Mouse (Mus musculus): Measurements from ENCODE around the gene Cmah.

The Cmah gene

GRCm38 (mm10) chr13:24486403-24486802, 159.2 kb downstream of the Cmah start:
- no peak for DNase-seq

GRCm38 (mm10) chr13:24487061-24487460, 159.9 kb downstream of the Cmah start:
- no peak for DNase-seq

GRCm38 (mm10) chr13:24487546-24487945, 160.3 kb downstream of the Cmah start:
- DNase-seq, result no peak

- DNase-seq, result no peak
Measured at GRCm38 (mm10) chr13:24488526-24489070, 161.4 kb downstream of the Cmah start.

DNA sequence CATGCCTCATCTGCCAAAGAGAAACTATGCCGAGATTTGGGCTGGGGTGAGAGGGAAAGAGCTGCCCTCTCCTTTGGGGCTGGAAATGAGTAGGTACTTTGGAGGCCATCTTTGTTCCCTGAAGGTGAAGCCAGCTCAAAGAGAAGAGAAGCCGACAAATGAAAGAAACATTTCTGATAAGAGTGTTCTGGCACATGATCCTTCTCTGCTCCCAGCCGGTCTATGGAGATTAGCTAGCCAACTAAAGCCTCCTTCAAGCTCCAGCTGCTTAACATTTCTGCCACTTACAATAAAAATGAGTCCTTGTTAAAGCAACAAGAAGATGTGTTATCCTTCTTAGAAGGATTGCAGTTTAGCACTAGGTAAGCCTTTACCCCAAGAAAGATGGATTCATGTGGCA, 162.3 kb downstream of the Cmah start:
- no peak for DNase-seq

- no peak for DNase-seq
Measured at GRCm38 (mm10) chr13:24490041-24490440, 162.8 kb downstream of the Cmah start.

DNA sequence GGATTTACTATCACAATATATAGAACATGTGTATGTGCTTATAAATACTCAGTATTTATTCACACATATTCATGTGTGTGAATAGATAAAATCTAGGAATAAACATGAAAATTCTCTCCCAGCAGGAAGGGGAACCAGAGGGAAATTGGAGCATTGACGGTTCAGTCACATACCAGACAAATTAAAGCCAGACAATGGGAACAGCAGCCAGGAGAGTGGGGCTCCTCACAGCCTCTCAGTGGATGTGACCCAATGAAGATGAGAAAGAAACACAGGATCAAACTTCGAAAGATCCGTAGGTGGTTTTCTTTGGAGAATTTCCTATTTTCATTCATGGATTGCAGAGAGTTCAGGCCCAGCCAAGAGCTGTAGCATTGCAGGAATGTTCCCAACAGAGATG, 163.9 kb downstream of the Cmah start:
- no peak for DNase-seq

- no peak for DNase-seq
Measured at GRCm38 (mm10) chr13:24493784-24494183, 166.6 kb downstream of the Cmah start.

DNA sequence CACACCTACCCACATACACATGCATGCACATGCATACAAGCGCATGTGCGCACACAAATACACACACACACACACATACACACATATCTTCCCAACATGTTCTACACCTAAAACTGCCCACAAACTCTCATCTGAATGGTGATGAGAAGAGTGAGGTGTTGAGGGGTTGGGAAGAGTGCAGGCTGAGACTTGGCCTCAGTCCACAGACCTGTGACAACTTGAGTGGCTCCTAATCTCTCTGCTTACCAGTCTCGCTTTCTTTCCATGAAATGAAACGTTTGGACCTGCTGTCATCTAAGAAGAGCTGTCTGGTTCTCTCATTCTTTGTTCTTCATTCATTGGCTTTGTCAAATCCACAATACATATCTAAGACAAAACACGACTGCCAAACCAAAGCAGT, 169.1 kb downstream of the Cmah start:
- no peak for DNase-seq

GRCm38 (mm10) chr13:24497001-24497400, 169.8 kb downstream of the Cmah start:
- DNase-seq, result no peak

GRCm38 (mm10) chr13:24498342-24498741, 171.1 kb downstream of the Cmah start:
- no peak for DNase-seq

DNA sequence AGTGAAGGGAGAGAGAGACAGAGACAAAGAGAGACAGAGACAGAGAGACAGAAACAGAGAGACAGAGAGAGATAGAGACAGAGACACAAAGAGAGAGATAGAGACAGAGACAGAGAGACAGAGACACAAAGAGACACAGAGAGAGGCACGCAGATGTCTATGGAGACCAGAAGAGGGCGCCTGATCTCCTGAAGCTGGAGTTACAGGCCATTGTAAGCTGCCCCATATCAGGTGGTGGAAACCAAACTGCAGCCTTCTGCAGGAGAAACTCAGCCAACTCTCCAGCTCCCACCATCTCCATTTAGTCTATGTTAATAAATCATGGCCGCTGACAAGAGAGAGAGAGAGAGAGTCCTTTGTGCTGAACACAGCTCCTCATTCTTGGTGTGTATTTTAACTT, 172.3 kb downstream of the Cmah start:
- DNase-seq, result no peak

DNA sequence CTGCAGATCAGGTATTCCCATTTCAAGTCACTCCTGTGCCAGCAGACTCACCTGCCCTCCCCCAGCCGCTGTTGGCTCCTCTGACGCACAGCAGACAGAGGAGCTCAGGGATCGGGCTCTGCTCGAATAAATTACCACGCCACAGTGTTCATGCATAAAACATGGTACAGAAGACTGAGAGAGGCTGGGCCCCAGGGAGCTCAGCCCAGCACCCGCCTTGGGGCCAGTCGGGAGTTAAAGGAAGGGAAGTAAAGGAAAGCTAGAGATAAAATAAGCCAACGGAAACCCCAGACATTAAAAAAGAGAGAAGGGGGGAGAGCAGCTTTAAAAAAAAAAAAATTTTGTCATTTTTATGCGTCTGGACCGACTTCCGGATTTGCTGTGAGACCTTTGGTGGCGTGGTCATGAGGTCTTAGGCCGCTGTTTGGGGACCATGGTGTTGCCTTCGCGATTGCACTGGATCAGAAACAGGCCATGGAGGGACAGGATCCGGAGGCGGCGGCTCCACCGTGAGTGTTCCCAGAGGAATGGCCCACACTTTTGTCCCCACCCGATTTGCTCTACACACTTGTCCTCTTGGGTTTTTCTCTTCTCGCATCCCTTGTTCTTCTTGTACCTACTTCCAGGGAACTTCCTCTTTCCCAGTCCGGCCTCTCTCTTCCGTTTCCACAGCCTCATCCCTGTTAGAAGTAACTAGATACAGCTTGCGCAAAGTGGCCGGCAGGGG, 174.1 kb downstream of the Cmah start:
- DNase-seq, result no peak

- DNase-seq, result no peak
Measured at GRCm38 (mm10) chr13:24501919-24502318, 174.7 kb downstream of the Cmah start.

DNA sequence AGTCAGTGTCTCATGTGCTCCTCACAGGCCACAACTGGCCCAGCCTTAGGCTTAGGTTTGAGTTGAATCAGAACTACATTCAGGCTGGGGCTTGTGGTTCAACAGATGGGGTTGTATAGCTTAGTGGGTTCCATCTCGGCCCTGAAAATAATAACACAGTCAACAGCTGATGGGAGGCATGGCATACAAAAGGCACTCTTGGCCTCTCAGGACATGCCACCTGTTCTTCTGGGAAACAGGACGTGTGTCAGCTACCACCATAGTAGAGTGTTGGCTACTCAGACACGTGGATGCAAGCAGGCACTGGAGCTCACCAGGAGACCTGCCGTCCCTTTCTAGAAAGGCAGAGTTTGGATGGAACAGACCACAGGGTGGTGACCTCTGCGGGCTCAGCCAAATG, 178.6 kb downstream of the Cmah start:
- no peak for DNase-seq

- no peak for DNase-seq
Measured at GRCm38 (mm10) chr13:24507156-24507555, 180.0 kb downstream of the Cmah start.

GRCm38 (mm10) chr13:24508917-24509316, 181.7 kb downstream of the Cmah start:
- DNase-seq, result no peak

- DNase-seq, result no peak
Measured at GRCm38 (mm10) chr13:24511367-24511766, 184.2 kb downstream of the Cmah start.

GRCm38 (mm10) chr13:24511932-24512520, 184.8 kb downstream of the Cmah start:
- no peak for DNase-seq

GRCm38 (mm10) chr13:24513717-24514116, 186.5 kb downstream of the Cmah start:
- DNase-seq, result no peak

DNA sequence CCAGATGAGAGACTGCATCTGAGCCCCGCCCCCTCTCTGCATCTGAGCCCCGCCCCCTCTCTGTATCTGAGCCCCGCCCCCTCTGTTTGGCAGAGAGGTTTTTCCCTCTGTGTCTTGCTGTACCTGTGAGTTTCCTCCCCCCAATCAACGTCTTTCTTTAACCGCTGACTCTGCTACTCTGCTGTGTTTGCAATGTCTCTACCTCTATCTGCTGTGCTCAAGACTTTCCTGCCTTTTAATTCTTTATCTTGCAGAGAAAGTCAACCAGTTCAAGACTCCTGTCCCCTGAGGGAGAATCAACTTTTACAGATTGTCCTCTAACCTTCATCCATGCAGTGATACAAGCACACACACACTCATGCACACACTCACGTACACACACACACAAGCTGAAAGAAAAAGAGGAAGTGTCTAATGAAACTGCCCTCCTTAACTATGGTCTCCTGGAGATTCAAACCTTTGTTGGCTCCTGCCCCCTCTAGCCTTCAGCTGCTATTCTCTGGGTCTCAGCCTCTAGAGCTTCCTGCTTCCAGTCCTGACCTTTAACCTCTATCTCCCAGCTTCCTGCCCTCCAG, 188.0 kb downstream of the Cmah start:
- DNase-seq, result no peak

GRCm38 (mm10) chr13:24517757-24518156, 190.6 kb downstream of the Cmah start:
- no peak for DNase-seq

- DNase-seq, result no peak
Measured at GRCm38 (mm10) chr13:24518887-24519286, 191.7 kb downstream of the Cmah start.

DNA sequence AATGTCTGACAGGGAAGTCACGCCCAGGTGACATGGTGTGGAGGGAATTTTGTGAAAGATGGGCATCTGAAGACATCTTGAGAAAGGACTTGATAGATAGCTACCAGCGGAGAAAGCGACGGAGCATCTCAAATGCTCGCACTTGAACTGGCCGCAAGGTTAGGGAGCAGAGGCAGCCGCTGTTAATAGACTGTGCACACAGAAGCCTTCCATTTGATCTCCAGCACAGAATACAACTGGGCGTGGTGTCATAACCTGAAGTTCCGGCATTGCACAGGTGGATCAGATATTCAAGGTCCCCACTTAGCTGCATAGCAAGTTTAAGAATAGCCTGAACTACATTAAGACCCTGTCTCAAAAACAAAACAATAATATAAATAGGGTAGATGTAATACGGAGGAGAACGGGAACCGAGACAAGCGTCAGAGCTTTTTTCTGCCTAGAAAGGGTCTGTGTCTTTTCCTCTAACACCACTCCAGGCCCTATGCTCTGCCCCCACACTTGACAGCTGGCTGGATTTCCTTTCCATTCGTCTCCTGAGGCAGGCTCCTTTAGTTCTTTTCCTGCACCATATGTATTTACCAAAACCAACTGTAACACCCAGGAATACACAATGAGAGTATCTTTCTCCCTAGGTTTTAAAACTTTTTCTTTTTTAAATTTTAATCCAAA, 192.9 kb downstream of the Cmah start:
- DNase-seq, result no peak
